Mouse (Mus musculus): Measurements from ENCODE around the gene Kank4.
A peak's percentile ranks its signal among the peaks of the same experiment; 100 is the strongest.
"Not testable (repeated sequence)": the region's sequence is repeated elsewhere in the genome, so short reads cannot be mapped to it uniquely, and the experiment has no call there.

The Kank4 gene

GRCm38 (mm10) chr4:98817184-98817911 is at the start of gene Kank4:
Gene Kank4 (minus strand): TSS chr4:98817537.
- peak; percentile 76 for DNase-seq

- no peak for DNase-seq
Measured at GRCm38 (mm10) chr4:98865386-98866237, 48.3 kb upstream of the Kank4 start.

- no peak for DNase-seq
Measured at GRCm38 (mm10) chr4:98864546-98864945, 47.2 kb upstream of the Kank4 start.

DNA sequence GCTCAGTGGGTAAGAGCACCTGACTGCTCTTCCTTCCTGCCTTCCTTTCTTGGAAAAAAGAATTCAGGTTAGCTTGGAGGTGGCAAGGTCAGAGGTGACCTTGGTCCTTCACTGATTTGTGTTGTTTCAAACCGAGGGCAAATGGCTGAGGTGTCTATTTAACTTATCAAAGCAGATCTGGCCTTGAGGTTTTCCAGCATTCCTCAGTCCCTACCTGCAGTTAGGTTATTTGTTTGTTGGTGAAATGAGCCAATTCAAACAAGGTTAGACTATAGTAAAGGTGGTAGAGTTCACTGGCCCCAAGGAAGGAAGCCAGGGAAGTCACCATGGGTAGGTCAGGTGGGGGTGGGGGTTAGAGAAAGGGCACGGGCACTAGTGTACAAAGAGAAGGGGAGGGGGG is 46.8 kb upstream of the Kank4 start:
- DNase-seq: no peak

DNA sequence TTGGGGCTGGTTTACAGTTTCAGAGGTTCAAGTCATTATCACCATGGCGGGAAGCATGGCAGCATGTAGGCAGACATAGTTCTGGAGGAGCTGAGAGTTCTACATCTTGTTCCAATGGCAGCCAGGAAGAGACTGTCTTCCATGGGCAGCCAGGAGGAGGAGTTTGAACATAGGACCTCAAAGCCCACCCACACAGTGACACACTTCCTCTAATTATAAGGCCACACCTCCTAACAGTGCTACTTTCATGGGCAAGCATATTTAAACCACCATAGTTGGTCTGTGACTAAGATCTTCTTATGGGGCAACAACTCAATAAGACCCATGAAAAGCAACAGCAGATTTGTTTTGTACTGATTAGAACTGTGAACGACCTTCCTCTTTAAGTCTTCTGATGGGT is 46.1 kb upstream of the Kank4 start:
- DNase-seq: no peak

DNA sequence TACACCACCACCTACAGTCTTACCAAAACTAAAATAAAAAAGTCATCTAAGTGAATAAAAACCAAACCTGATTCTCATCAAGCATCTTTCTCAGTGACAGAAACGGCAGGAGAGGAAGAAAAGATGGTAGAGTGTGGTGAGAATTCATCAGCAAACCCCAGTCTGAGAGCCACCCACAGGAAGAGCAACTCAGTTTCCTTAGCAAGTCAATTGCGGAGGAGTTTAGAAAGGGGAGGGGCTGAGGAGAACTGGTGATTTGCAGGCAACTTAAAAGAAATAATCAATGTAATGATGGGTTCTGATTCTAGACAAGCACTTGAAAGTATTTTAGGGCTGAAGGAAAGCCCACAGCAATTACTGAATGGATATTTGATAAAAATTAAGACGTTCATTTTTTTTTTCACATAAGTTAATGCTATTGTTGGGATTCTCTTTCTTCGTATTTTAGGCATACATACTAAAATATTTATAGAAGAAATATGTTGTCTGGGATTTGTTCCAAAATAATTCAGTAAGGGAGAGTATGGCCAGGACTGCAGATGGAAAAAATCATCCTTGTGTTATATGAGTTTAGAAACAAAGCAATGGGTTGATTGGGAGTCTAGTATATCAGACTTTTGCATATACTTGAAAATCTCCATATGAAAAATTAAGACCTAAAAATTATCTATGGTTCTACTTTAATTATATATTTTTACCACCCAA is 41.0 kb upstream of the Kank4 start:
- DNase-seq: no peak

GRCm38 (mm10) chr4:98857037-98857648 is 39.8 kb upstream of the Kank4 start:
- DNase-seq: no peak

GRCm38 (mm10) chr4:98853926-98854325 is 36.6 kb upstream of the Kank4 start:
- DNase-seq: no peak

- not testable (repeated sequence) for DNase-seq
Measured at GRCm38 (mm10) chr4:98850485-98850884, 33.1 kb upstream of the Kank4 start.

DNA sequence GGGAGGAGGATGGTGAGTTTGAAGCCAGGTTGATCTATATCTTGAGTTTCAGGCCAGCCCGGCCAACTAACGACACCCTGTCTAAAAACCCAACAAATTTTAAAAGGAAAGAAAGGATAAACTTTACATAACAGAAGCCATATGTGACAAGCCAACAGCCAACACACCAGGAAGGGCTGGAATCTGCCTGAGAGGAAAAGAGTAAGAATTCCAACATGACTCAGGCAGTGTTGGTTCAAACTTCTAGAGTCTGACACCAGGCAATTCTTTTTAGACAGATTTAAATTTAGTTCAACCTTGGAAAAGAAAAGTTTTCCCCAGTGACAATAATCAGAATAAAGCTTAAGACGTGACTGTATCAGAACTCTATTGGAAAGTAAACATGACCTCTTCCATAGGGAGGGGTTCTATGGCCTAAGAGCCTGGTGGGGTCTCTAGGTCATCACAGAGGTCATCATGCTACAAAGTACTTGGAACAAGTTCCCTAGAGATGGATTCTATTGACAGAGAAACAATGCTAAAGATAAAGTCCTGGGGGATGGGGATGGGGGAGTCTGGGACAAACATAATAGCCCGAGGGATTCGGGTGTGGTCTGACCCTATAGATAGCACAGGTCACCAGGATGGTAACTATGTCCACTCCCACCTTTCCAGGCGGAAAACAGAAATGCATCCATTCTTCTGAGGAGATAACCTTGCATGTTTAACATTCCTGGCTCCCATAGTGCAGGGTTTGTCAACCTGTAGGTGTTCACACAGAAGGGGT is 30.0 kb upstream of the Kank4 start:
- DNase-seq: no peak

DNA sequence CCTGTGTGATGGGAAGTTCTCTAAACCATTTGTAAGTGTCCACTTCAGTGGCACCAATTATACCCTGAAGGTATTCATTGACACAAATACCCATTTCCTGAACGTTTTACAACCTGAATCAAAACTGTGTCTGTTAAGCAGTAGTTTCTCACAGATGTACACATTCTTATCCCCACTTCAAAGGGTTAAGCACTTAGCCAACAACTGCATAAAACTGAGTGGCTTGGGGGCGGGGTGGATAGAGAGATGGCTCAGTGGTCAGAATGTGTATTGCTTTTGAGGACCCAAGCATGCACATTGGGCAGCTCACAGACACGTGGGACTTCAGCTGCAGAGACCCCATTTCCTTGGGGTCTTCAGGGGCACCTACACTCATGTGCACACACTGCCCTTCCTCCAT is 29.1 kb upstream of the Kank4 start:
- no peak for DNase-seq

GRCm38 (mm10) chr4:98845687-98846125 is 28.4 kb upstream of the Kank4 start:
- DNase-seq: no peak

DNA sequence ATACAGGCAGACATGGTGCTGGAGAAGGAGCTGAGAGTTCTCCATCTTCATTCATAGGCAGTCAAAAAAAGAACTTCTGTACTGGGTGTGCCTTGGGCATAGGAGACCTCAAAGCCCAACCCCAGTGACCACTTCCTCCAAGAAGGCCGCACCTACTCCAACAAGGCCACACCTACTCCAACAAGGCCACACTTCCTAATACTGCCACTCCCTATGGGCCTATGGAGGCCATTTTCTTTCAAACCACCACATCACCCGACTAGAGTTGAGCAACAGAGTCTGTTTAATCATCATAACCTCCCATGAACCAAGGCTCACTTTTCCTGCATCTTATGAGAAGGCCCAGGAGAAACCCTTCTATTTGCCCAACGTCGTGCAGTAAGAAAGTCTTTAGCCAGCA is 27.9 kb upstream of the Kank4 start:
- no peak for DNase-seq

DNA sequence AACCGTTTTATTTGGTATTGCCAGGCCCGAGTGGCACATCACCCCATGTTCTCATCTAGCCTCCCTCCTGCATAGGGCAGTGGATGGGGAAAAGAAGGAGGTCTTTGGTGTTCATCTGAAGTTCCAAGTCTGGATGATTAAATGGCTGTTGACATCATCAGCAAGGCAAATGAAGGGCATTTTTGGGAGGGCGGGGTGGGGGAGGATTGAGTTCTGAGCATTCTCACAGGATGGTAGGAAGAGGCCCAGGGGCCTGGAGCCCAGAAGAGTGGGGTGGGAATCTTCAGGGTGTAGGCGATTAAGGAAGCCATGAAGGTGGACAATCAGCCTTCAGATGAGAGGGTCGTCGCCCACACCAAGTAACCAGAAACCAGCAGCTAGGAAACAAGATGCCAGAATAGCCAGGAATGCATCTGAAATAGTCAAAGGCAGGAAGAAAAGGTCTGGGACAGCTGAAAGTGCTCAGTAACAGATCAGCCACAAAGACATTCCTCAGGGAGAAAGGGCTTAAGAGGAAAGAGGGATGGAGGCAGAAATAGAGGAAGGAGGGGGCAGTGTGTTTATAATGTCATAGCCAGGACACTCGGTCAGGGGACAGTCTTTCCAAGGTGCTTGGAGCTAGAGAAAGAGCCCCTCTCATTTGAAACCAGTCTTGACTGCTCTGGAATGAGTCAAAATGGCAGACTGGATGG is 26.7 kb upstream of the Kank4 start:
- no peak for DNase-seq

GRCm38 (mm10) chr4:98841251-98841650 is 23.9 kb upstream of the Kank4 start:
- not testable (repeated sequence) for DNase-seq

DNA sequence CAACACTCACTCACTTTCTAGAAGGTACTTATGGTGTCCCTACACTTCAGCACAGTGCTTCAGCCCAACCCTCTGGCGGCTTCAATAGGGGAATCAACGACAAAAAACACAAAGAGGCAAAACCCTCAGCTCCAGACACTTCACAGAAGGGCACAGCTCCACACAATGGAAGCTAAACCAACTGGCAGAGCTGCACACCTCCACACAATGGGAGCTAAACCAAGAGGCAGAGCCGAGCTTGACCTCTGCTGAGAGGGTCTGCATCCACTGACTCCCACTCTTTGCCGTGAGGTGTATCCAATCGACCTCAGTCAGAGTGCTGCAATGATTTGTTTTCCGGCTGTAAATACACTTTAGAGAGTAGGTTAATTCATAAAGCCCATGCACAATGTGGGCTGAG is 23.2 kb upstream of the Kank4 start:
- DNase-seq: no peak

GRCm38 (mm10) chr4:98838913-98839312 is 21.6 kb upstream of the Kank4 start:
- DNase-seq: no peak

GRCm38 (mm10) chr4:98837715-98838505 is 20.6 kb upstream of the Kank4 start:
- no peak for DNase-seq

DNA sequence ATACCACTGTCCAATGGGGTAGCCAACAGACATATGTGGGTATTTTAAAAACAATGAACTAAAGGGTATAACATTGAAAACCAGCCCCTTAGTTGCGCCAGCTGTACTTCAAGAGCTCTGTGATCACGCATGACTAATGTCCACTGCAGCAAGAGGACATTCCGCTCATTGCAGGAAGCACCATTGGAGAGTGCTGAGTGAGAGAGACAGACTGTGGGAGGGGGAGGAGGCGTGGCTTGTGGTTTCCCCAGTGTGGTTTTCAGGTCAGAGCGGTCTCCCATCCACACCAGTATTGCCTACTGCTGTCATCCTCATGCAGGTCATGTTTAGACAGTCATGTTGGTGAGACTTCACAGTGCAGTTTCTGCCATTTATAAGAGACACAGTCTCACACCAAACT is 19.2 kb upstream of the Kank4 start:
- peak; percentile 73 for DNase-seq

- DNase-seq: peak; percentile 52
Measured at GRCm38 (mm10) chr4:98834782-98835181, 17.4 kb upstream of the Kank4 start.

DNA sequence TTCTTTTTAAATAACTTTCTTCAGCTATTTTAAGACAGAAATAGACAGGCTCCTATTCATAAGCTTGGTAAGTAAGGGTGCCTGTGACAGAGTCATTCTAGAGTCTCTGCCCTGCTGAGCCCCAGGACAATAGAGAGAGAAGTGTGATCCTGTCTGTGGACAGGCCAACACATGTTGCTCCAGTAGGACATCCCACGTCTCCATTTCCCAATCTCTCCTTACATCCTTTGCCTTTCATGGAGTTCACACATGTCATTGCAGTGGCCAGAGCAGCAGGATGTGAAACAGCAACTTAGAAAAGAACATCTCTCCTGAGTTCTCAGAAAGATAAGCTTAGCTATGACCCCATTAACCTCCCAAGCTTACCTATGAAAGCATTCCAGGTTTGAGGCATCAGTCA is 14.4 kb upstream of the Kank4 start:
- no peak for DNase-seq

Measured in lung, postnatal 10 days (tissue).